Mouse (Mus musculus) thymus, postnatal 0 days (tissue): ENCODE results near the gene Gtf2f2. TPM values are rescaled to one million over a fixed set of nuclear protein-coding genes. Genes with fewer than 3 reads are reported as not detected.
"Not testable (repeated sequence)": the region's sequence is repeated elsewhere in the genome, so short reads cannot be mapped to it uniquely, and the experiment has no call there.

Experiments
- DNase-seq: peaks from one replicate; pipeline ENCODE4 v3.0.0-alpha.2; 2015; ENCODE audit warnings: low spot score
- polyA plus RNA-seq: library from polyadenylated mRNA; unstranded; fragments of >200 nt; fragmentation: Nextera tagmentation; extraction: Ambion mirVana; gene quantifications from 2 replicates; pipeline ENCODE4 v1.2.1, GENCODE M21; 2015

Gtf2f2 gene
- polyA plus RNA-seq, 1 experiment from 2014 or later, result 63.8 TPM

- no peak for DNase-seq
Measured at GRCm38 (mm10) chr14:75923314-75924052, 87.2 kb downstream of the Gtf2f2 start.

DNA sequence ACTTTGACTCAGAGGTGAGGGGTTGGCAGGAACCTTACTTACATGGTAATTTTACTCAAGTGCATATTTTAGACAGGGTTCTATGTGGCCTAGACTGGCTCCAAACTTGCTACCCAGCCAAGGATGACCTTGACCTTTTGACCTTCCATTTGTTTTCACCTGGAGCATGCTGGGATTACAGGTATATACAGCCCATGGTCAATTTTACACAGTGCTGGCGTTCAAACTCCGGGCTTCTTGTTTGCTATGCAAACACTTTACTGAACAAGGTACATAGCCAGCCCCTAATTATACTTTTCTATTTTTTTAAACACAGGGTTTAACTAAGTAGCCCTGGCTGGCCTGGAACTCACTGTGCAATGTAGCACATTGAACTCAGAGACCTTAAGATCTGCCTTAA, 98.0 kb downstream of the Gtf2f2 start:
- DNase-seq, result no peak

- no peak for DNase-seq
Measured at GRCm38 (mm10) chr14:75911968-75912367, 98.7 kb downstream of the Gtf2f2 start.

GRCm38 (mm10) chr14:75906931-75907330, 103.7 kb downstream of the Gtf2f2 start:
- no peak for DNase-seq

DNA sequence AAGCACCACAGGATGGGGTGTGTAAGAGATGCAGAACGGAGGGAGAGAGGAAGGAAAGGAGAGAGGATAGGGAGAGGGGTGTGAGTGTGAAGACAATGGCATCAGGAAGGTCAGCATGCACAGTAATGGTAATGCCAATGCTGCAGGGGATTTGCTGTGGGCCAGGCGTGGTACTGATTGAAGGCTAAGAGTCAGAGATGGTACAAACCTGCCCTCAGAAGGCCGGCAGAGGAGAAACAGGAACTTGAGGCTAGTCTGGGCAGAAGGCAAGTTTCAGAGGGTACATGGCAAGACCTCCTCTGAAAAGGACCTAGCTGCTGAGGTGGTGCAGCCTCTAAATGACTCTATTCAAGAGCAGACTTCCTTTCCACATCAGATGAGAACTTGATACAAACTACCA, 105.7 kb downstream of the Gtf2f2 start:
- no peak for DNase-seq

DNA sequence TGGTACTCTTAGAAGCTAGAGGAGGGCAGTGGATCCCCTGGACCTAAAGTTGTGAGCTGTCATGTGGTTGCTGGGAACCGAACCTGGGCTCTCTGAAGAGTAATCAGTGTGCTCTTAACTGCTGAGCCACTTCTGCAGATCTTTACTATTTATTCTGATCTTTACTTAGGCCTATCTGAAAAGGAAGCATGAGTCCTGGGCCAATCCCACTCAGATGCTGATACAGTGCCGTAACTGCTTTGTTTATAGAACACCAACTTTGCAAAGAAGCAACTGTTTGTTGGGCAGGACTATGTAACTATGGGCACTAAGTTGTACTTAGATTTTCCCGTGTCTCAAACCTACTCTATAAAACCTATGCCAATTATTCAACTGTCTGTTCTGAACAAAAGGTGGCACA, 107.5 kb downstream of the Gtf2f2 start:
- no peak for DNase-seq

DNA sequence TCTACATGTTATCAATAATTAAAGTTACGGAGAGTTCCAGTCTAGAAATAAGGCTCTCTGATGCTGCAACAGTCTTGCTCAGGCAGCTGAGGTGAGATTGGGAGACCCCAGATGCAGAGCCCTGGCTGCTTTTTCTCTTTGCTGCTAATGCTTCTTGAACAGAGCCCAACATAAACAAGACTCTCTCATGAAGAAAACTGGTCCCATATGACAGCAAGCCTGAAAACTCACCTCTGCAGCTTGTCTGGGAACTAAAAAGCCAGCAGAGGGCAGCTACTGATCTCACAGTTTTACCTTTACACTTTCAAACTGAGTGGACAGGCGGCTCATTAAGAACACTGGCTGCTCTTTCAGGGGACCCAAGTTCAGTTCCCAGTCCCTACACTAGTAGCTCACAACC, 108.7 kb downstream of the Gtf2f2 start:
- DNase-seq, result no peak

DNA sequence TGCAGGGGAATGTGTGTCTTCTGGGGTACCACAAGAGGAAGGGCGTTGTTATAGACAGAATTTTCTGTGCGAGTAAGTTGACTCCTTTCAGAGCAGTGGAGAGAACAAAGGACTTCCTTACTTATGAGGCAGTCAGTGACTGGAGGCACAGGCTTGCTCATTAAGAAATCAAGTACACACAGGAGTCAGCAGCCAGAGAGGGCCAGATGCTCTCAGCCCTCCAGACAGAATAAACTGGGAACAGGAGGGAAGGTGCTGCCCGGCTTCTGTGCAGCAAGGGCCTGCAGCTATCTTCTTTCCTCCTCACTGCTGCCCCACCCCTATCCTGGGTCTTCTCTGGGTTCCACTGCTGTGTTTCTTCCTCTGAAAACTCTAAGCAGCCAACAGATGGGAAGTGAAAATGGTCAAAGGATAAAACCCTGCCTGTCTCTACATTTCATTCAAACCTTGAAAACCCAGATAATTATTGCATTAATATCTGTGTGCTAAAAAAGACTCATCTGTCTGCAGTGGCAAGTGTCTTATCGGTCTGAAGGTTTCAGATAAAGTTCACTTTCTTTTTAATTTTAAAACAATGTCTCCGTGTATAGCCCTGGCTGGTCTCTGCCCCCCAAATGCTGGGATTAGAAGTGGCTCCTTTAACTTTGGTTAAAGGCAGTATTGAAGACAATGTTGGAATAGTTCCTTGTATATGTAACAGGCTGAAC, 109.7 kb downstream of the Gtf2f2 start:
- no peak for DNase-seq

DNA sequence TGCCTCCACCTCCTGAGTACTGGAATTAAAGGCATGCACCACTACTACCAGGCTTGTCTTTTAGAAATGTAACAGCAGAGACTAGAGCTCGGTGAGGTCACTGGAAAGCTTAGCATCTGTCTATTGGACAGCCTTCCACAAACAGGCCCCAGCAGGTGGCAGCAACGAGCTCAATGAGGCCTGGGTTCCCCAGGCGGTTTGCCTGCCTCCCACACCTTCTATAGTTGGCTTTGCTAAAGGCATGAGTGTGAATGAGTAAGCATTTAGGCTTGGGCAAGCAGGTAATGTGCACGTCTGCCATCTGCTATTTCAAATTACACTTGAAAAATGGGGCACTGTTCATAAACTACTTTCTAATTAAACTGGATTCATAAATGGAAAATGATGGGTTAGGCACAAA, 111.1 kb downstream of the Gtf2f2 start:
- peak; percentile 73 for DNase-seq

DNA sequence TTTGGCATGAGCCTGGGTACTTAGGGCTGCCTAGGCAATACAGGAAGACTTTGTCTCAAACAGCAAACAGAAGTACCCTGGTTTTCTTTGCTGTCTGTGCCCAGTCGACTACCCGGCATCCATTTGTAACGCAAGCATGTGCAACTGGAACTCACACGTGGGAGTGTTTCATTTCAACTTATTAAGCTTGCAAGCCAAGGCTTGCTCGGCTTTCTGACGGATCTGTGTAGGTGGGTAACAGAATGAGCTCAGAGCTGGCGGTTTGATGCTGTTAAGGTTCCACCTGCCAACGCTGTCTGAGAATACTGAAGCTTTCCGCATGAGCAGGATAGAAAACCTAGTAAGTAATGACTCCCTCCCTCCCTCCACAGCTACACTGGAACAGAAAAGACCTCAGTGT, 118.5 kb downstream of the Gtf2f2 start:
- no peak for DNase-seq

DNA sequence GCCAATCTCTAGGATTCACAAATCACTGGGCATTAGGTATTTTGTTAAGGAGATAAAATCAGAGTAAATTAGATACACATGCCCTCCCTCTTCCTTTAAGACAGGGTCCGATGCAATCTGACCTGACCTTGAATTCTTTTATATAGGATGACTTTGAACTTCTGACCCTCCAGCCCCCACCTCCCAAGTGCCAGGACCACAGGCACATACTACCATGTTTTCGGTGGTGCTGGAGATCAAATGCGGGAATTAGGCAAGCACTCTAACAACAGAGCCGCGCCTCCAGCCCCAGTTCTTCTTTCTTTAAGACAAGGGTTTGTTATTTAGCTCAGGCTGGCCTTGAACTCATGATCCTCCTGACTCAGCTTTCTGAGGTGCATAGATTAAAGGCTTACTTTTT, 126.8 kb downstream of the Gtf2f2 start:
- DNase-seq, result no peak

- DNase-seq, result no peak
Measured at GRCm38 (mm10) chr14:75883330-75883729, 127.3 kb downstream of the Gtf2f2 start.

DNA sequence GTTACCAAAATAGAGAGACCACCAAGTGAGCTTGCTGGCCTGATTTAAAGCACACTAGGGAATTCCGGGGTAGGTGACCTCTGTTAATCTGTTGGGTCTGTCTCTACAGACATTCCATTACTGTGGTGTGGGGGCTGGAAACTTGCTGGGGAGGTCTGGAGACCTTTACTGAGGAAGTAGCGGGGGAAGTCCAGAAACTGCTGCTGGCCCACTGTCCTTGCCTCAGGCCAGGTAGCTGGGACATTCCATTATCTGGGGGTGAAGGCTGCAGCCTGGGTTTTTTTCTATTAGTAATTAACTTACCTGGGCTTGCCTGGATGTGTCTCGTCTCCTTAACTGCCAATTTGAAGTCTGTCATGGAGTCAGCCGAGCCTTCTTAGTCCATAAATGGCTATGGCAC, 128.8 kb downstream of the Gtf2f2 start:
- DNase-seq, result no peak

DNA sequence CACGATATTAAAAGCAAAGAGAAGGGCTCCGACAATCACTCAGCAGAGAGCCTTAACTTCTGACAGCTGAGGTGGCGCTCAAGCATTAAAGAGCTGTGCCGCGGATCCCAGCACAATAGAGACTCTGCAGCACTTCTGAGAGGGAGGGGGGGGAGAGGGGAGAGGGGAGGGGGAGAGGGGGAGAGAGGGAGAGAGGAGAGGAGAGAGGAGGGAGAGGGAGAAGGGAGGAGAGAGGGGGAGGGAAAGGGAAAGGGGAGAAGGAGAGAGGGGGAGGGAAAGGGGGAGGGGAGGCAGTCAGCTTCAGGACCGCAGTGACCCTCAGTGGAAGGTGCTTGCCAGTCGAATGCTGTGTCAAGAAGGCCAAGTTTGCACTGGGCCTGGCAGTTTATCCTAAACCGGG, 131.7 kb downstream of the Gtf2f2 start:
- no peak for DNase-seq

DNA sequence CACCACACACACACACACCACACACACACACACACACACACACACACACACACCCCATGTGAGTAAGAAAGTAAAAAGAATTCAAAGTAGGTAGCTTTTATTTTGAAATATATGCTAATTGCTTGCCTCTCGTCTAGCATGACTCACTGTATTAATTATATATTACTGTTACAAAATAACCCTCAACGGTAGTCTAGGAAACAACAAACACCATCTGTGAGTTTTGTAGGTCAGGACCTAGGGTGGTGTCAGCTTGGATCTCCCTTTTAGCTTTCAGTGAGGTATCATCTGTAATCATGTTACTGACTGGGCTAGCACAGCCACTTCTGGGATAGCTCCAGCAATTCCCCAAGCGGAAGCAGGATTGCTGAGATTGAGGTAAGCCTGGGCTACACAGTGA, 133.4 kb downstream of the Gtf2f2 start:
- no peak for DNase-seq

GRCm38 (mm10) chr14:75876320-75877043, 134.2 kb downstream of the Gtf2f2 start:
- DNase-seq, result peak; percentile 78

DNA sequence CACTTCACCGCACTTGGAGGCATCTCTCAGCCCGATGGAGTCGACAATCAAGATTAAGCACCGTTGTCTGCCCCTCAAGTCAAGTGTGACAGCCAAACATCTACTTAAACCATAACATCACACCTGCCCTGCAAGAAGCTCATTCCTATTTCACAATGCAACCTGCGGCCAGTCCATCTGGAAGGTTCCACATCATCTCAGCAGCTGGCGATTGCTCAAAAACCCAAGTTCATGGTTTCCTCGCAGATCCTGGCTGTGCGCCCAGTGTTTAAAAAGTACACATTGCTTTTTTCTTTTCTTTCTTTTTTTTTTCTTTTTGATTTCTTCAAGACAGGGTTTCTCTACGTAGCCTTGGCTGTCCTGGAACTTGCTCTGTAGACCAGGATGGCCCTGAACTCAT, 137.1 kb downstream of the Gtf2f2 start:
- no peak for DNase-seq

GRCm38 (mm10) chr14:75871750-75872149, 138.9 kb downstream of the Gtf2f2 start:
- DNase-seq, result no peak

- no peak for DNase-seq
Measured at GRCm38 (mm10) chr14:75871111-75871510, 139.6 kb downstream of the Gtf2f2 start.

GRCm38 (mm10) chr14:75870631-75871030, 140.0 kb downstream of the Gtf2f2 start:
- DNase-seq, result peak; percentile 58

DNA sequence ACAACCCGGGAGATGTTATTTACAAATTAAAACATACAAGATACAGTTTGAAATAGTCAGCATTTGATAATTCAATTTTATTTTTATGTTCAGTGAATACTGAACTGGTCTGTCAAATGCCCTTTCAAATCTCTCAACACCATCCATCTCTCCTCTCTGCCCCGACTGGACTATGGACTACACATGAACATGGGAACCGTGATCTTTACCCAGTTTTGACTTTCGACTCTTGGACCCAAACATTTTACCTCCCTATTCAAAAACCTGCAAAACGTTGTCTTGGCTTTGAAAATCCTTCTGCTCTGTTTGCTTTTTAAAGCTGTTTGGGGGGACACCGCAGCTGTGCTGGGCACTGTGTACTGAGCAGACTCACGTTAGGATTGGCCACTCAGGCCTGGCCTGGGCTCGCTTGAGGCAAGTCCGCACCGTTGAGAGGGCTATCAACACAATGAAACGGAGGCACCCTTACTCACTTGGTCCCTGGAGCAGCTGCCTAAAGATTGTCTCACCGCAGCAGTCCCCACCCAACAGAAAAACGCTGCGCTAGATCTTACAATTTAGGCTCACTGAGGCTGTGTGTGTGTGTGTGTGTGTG, 140.8 kb downstream of the Gtf2f2 start:
- no peak for DNase-seq

DNA sequence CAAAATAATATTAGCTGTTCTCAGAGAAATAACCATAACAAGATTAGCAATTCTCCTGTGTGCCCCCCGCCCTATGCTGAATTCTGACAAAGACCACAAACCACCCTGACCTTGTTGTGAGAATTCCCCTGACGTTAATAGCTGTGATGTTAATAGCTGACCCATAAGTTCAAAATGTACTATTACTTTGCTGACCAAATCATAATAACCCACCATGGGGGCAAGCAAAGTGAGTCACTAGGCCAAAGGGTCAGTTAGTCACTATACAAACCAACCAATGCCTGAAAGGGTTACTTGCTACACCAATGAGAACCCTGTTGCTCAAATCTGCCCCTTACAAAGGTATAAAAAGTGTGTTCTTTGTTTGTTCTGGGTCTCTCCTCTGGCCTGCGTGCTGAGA, 142.6 kb downstream of the Gtf2f2 start:
- not testable (repeated sequence) for DNase-seq
